Mouse (Mus musculus) G1E-ER4 (cell line): Measurements from ENCODE around the gene Scn5a. TPM values are rescaled to one million over a fixed set of nuclear protein-coding genes. Genes with fewer than 3 reads are reported as not detected.

ENCODE experiments used
- GATA1 ChIP-seq: IDR thresholded peaks from one replicate; pipeline ENCODE4 v1.8.0; 2012; ENCODE audit warnings: low read length, inconsistent platforms
- polyA plus RNA-seq: library from polyadenylated mRNA; stranded (reverse); fragments of >175 nt; gene quantifications from 2 replicates; pipeline ENCODE4 v1.2.3, GENCODE M21; 2012

The Scn5a gene
- polyA plus RNA-seq, 1 experiment: not detected

GRCm38 (mm10) chr9:119573009-119573408 lies 5.8 kb downstream of the Scn5a start:
- no peak for TF ChIP-seq GATA1

GRCm38 (mm10) chr9:119571411-119571888 lies 7.4 kb downstream of the Scn5a start:
- TF ChIP-seq GATA1: no peak

- TF ChIP-seq GATA1: no peak
Observed at GRCm38 (mm10) chr9:119570652-119571051, 8.2 kb downstream of the Scn5a start.

- no peak for TF ChIP-seq GATA1
Observed at GRCm38 (mm10) chr9:119568732-119569131, 10.1 kb downstream of the Scn5a start.

GRCm38 (mm10) chr9:119567800-119568199 lies 11.0 kb downstream of the Scn5a start:
- no peak for TF ChIP-seq GATA1

GRCm38 (mm10) chr9:119566214-119566613 lies 12.6 kb downstream of the Scn5a start:
- TF ChIP-seq GATA1: no peak

- no peak for TF ChIP-seq GATA1
Observed at GRCm38 (mm10) chr9:119564803-119565202, 14.0 kb downstream of the Scn5a start.

- TF ChIP-seq GATA1: no peak
Observed at GRCm38 (mm10) chr9:119563617-119564016, 15.2 kb downstream of the Scn5a start.

GRCm38 (mm10) chr9:119562256-119562655 lies 16.6 kb downstream of the Scn5a start:
- no peak for TF ChIP-seq GATA1

GRCm38 (mm10) chr9:119561746-119562145 lies 17.1 kb downstream of the Scn5a start:
- TF ChIP-seq GATA1: no peak

- TF ChIP-seq GATA1: no peak
Observed at GRCm38 (mm10) chr9:119559537-119560276, 19.1 kb downstream of the Scn5a start.

- no peak for TF ChIP-seq GATA1
Observed at GRCm38 (mm10) chr9:119558119-119558854, 20.5 kb downstream of the Scn5a start.

GRCm38 (mm10) chr9:119556043-119556442 lies 22.8 kb downstream of the Scn5a start:
- no peak for TF ChIP-seq GATA1

GRCm38 (mm10) chr9:119547528-119547927 lies 31.3 kb downstream of the Scn5a start:
- TF ChIP-seq GATA1: no peak

GRCm38 (mm10) chr9:119547128-119547527 lies 31.7 kb downstream of the Scn5a start:
- TF ChIP-seq GATA1: no peak

GRCm38 (mm10) chr9:119540726-119541125 lies 38.1 kb downstream of the Scn5a start:
- no peak for TF ChIP-seq GATA1

- TF ChIP-seq GATA1: no peak
Observed at GRCm38 (mm10) chr9:119537823-119538222, 41.0 kb downstream of the Scn5a start.
